Mouse (Mus musculus) left cerebral cortex, postnatal 36 days (tissue): ENCODE data around the gene Gatd1. TPM values are rescaled to one million over a fixed set of nuclear protein-coding genes. Genes with fewer than 3 reads are reported as not detected.

Source experiments
- DNase-seq, 2 experiments: peaks; one replicate each; pipeline ENCODE4 v3.0.0; 2021 to 2022; ENCODE audit warnings: low spot score in 2 of 2, mixed read lengths in 1 of 2
- intact Hi-C: fragments of 180-260 bp; cut with DNase I; formaldehyde crosslinking; loops from one replicate; pipeline ENCODE4 v1.15.1; 2025
- total RNA-seq, 2 experiments: library from RNA; stranded (reverse); gene quantifications; 2 replicates each; pipeline ENCODE4 v1.2.3; 2021

Gatd1 gene
- total RNA-seq, 2 experiments from 2014 or later = 43.2 to 43.4 TPM

- DNase-seq = peak in 1 of 2 experiments; percentile 41
- intact Hi-C loops = loop anchor here (5.0 kb wide), 1 partner anchor 67 kb away; the partner anchor contains the start of genes Deaf1 and Tmem80
These were observed 19.2 kb downstream of the Gatd1 start for GRCm38 (mm10) chr7:141394771-141395170.

GRCm38 (mm10) chr7:141394158-141394557, 19.8 kb downstream of the Gatd1 start:
- no peak for DNase-seq
- intact Hi-C loops = loop anchor here (5.0 kb wide), 1 partner anchor 67 kb away; the partner anchor contains the start of genes Deaf1 and Tmem80

GRCm38 (mm10) chr7:141392552-141393222, 21.2 kb downstream of the Gatd1 start:
- no peak for DNase-seq
- intact Hi-C loops = loop anchor here (5.0 kb wide), 1 partner anchor 65 kb away; the partner anchor contains the start of genes Deaf1 and Tmem80

DNA sequence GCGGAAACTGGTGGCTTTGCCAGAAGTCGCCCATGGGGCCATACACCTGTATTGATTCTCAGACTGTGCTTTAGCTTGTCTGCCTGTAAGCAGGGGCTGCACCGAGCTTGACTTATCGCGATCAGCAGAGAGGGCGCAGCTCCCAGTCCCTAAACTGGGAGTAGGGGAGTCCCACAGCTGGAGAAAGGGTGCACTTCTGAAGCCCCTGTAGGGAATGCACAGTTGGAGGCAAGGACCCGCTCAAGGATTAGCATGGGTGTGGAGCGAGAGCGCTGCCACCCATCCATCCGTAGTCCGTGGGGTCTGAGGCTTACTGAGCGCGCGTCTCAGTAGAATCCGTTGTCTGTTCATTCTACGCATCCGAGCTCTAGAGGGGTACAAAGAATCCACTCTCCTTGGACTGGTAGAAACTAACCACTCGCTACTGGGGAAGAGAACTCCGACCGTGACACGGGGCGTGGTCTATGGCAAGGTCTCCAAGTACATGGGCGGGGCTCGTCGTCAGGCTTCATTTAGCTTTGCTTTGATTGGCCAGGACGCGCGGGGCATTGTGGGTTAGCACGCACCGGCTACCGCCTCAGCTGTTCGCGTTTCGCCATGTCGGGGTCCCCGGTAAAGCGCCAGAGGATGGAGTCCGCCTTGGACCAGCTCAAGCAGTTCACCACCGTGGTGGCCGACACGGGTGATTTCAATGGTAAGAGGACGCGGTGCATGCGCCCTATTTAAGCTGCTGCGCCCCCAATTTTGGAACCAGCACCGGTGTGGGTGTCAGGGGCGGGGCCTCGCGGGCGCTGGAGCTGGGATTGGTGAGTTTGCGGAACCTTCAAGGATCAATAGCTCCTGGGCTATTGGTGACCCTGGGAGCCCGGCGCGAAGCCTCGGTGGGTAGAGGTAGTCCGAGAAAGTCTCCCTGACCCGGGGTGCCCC, 22.0 kb downstream of the Gatd1 start, which contains the start of gene Taldo1:
Taldo1 (plus strand) TSS at position 575 of the 927 bp plus-strand sequence.
- DNase-seq = peak; percentile 96 to 98
- intact Hi-C loops = loop anchor here (5.0 kb wide), 1 partner anchor 65 kb away; the partner anchor contains the start of genes Deaf1 and Tmem80

- no peak for DNase-seq
- intact Hi-C loops = loop anchor here (5.0 kb wide), 1 partner anchor 63 kb away; the partner anchor contains the start of genes Deaf1 and Tmem80
These were observed 23.3 kb downstream of the Gatd1 start for GRCm38 (mm10) chr7:141390326-141391259.

GRCm38 (mm10) chr7:141388487-141389109, 25.3 kb downstream of the Gatd1 start:
- intact Hi-C loops = no loop called here
- no peak for DNase-seq

DNA sequence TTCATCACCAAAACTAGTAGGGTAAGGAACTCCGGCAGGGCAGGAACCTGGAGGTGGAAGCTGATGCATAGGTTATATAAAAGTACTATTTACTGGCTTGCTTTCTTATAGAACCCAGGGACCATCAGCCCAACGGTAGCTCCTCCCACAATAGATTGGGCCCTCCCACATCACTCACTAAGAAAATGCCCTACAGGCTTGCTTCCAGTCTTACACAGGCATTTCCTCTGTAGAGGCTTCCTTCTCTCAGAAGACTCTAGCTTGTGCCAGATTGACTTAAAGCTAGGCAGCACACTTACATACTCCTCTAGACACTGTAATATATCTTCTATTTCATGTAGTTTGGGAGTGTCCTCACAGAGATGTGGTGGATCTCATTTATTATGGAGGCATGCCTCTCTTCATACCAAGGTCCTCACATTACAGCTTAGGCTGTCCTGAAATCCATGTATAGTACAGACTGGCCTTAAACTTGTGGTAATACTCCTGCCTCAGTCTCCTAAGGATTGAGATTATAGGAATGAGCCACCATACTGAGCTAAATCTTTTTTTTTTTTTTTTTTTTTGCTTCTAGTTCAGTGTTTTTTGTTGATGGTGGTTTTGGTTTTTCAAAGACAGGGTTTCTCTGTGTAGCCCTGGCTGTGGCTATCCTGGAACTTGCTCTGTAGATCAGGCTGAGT, 26.0 kb downstream of the Gatd1 start:
- intact Hi-C loops = no loop called here
- DNase-seq = no peak

DNA sequence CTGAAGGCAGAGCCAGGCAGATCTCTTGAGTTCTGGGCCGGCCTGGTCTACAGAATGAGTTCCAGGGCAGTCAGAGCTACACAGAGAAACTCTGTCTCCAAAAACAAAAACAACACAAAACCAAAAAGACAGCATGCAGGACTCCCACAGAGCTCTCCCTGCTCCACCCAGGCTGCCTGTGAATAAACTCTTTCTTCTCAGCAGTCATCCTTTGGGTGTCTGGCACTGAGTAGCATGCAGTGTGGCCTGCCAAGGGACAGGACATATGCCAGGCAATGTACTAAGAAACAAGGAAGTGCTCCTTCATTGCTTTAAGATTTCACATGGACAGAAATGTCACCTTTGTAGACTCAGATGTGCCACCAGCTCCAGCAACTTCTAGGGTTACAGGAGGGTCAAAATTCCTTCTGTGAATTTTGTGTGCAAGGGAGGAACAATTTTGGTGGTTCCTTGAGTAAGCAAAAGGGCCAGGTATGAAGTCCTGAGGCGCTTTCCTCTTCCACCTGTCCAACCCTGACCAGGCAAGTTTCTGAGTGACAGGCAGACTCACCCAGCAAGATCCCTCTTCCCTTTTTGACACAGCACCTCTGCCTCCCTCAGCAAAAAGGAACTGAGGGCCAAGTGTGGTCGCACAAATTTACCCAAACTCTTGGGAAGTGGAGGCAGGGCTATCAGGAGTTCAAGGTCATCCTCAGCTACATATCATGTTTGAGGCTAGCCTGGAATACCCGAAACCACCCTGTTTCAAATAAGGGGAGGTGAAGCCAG, 32.7 kb downstream of the Gatd1 start:
- intact Hi-C loops = no loop called here
- no peak for DNase-seq

- intact Hi-C loops = no loop called here
- DNase-seq = no peak
These were observed 34.4 kb downstream of the Gatd1 start for GRCm38 (mm10) chr7:141379584-141379983.

- intact Hi-C loops = no loop called here
- DNase-seq = no peak
These were observed 39.5 kb downstream of the Gatd1 start for GRCm38 (mm10) chr7:141374399-141374798.

DNA sequence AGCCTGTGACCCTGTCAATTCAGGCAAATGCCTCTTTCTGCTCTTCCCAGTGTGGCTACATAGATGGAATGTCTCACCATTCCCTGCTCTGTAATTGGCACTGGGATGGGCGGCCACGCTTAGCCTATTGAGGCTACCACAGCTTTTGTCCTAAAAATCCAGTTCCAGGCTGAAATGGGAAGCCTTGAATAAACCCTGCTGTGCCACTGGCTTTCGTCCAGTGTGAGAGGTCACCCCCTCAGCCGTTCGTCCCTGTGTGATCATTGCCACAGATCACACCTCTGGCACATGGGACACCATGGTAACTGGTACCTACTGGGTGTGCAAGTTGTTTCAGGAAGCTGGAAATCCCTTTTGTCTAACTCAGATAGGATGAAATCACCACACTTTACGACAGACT, 40.3 kb downstream of the Gatd1 start:
- intact Hi-C loops = no loop called here

GRCm38 (mm10) chr7:141371942-141372595, 41.9 kb downstream of the Gatd1 start:
- DNase-seq = no peak
- intact Hi-C loops = no loop called here

More for the DNA sequence above, 40.3 kb downstream of the Gatd1 start:
- no peak for DNase-seq

DNA sequence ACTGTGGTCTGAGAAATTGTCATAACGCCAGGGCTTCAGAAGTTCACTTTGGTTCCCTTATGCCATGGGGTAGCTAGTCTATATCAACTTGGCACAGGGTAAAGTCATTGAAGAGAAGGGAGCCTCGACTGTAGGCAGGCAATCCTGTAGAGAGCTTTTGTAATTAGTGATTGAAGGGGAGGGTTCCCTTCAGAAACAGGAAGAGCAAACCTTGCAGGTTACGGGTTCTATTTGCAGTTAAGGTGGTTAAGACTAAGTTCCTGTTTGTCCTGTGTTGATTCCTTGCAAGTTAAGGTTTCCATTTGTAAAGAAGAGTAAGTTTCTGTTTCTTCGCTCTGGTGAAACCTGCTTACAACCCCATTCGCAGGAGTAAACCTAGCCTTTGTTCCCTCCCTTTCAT, 44.0 kb downstream of the Gatd1 start:
- intact Hi-C loops = no loop called here
- no peak for DNase-seq

GRCm38 (mm10) chr7:141367358-141367757, 46.6 kb downstream of the Gatd1 start:
- DNase-seq = no peak
- intact Hi-C loops = no loop called here

DNA sequence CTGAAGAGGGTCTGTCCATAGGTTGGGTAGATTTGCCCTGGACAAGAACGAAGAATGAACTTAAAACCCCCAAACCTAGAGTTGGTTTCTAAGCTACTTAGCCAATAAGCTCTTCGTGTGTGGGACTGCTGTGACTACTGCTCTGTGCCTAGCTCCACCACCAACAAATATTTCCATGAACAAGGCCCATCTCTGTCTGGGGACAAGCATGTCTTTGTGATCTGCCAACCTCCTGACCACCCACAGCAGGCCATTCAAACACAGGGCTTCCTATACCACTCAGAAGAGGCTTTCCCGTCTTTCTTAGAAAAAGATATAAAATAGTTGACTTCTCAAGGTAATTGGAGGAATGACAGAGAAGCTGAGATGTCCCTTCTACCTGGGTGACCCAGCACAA, 48.9 kb downstream of the Gatd1 start:
- intact Hi-C loops = no loop called here
- no peak for DNase-seq

- no peak for DNase-seq
- intact Hi-C loops = loop anchor here (5.0 kb wide), 2 partner anchors 97 to 137 kb away; partner anchors contain the start of genes Irf7 and Phrf1
These were observed 49.4 kb downstream of the Gatd1 start for GRCm38 (mm10) chr7:141364349-141365048.
